Mouse (Mus musculus) urinary bladder, adult 2 months (tissue): ENCODE data around the gene Tk2. TPM values are rescaled to one million over a fixed set of nuclear protein-coding genes. Genes with fewer than 3 reads are reported as not detected.
"Not testable (repeated sequence)": the region's sequence is repeated elsewhere in the genome, so short reads cannot be mapped to it uniquely, and the experiment has no call there.

Source experiments
- DNase-seq: peaks from one replicate; pipeline ENCODE4 v3.0.0; 2022; ENCODE audit warnings: low spot score
- polyA plus RNA-seq: library from polyadenylated mRNA; depleted of rRNA; stranded (reverse); fragments of >200 nt; gene quantifications from 2 replicates; pipeline ENCODE4 v1.2.3, GENCODE M21; 2012; rRNA removed

The Tk2 gene
- 37.8 and 41.4 TPM in 2 replicates for polyA plus RNA-seq

- peak; percentile 67 for DNase-seq
These were observed at the start of gene Tk2 for GRCm38 (mm10) chr8:104248276-104248675. TSS of gene Tk2 (minus strand) at chr8:104248558.

GRCm38 (mm10) chr8:104294396-104294795, 46.0 kb upstream of the Tk2 start:
- no peak for DNase-seq

GRCm38 (mm10) chr8:104293081-104293480, 44.7 kb upstream of the Tk2 start, which contains the start of gene Cmtm2a:
TSS of gene Cmtm2a (minus strand) at chr8:104293181.
- DNase-seq, result not testable (repeated sequence)

- DNase-seq, result no peak
These were observed 20.6 kb upstream of the Tk2 start for GRCm38 (mm10) chr8:104268937-104269440.

- DNase-seq, result no peak
These were observed 20.0 kb upstream of the Tk2 start for GRCm38 (mm10) chr8:104268368-104268767.

- DNase-seq, result not testable (repeated sequence)
These were observed 16.0 kb upstream of the Tk2 start for GRCm38 (mm10) chr8:104264271-104264935.

GRCm38 (mm10) chr8:104261802-104262201, 13.4 kb upstream of the Tk2 start:
- DNase-seq, result not testable (repeated sequence)

GRCm38 (mm10) chr8:104253016-104253415, 4.7 kb upstream of the Tk2 start:
- no peak for DNase-seq

GRCm38 (mm10) chr8:104251461-104251860, 3.1 kb upstream of the Tk2 start:
- no peak for DNase-seq

- peak; percentile 78 for DNase-seq
These were observed 2.3 kb upstream of the Tk2 start, which contains the start of gene Cklf for GRCm38 (mm10) chr8:104250439-104251367. TSS of gene Cklf (plus strand) at chr8:104250861.

- DNase-seq, result no peak
These were observed 1.2 kb upstream of the Tk2 start for GRCm38 (mm10) chr8:104249442-104249996.

- DNase-seq, result no peak
These were observed 466 bp downstream of the Tk2 start for GRCm38 (mm10) chr8:104247908-104248275.

GRCm38 (mm10) chr8:104247054-104247907, 1.1 kb downstream of the Tk2 start:
- DNase-seq, result no peak

- DNase-seq, result no peak
These were observed 1.7 kb downstream of the Tk2 start for GRCm38 (mm10) chr8:104246621-104247020.

GRCm38 (mm10) chr8:104242038-104242644, 6.2 kb downstream of the Tk2 start:
- DNase-seq, result no peak

GRCm38 (mm10) chr8:104239418-104239861, 8.9 kb downstream of the Tk2 start:
- no peak for DNase-seq

- no peak for DNase-seq
These were observed 13.8 kb downstream of the Tk2 start for GRCm38 (mm10) chr8:104234573-104234972.

- no peak for DNase-seq
These were observed 15.4 kb downstream of the Tk2 start for GRCm38 (mm10) chr8:104232919-104233318.

GRCm38 (mm10) chr8:104232039-104232438, 16.3 kb downstream of the Tk2 start:
- DNase-seq, result no peak

- no peak for DNase-seq
These were observed 18.0 kb downstream of the Tk2 start for GRCm38 (mm10) chr8:104230377-104230776.

- DNase-seq, result no peak
These were observed 21.3 kb downstream of the Tk2 start for GRCm38 (mm10) chr8:104227048-104227447.
